Mouse (Mus musculus): Measurements from ENCODE around the gene Shc2. TPM values are rescaled to one million over a fixed set of nuclear protein-coding genes. Genes with fewer than 3 reads are reported as not detected.

Shc2 gene
- polyA plus RNA-seq, 1 experiment from 2014 or later: 28.9 TPM

GRCm38 (mm10) chr10:79577376-79577775 is 60.3 kb downstream of the Shc2 start:
- 75% methylated on average over 4 of the region's 4 CpGs for WGBS
- no peak overlapping the region for H3K9ac ChIP-seq (replicated peaks)
- H3K36me3 ChIP-seq: no peaks in the 10 kb centered on the region
- no peaks in the 10 kb centered on the region for H3K9me3 ChIP-seq (replicated peaks)
- H3K4me2 ChIP-seq: no peak overlapping the region
- no peak for ATAC-seq (ENCODE audit: low FRiP score)
- H3K27ac ChIP-seq (replicated peaks): no peak overlapping the region
- no peaks in the 10 kb centered on the region for H3K4me1 ChIP-seq
- no peak overlapping the region for H3K4me3 ChIP-seq (replicated peaks)
- H3K27me3 ChIP-seq (replicated peaks): no peaks in the 10 kb centered on the region

GRCm38 (mm10) chr10:79575754-79576153 is 62.0 kb downstream of the Shc2 start:
- no peak for ATAC-seq (ENCODE audit: low FRiP score)
- H3K4me1 ChIP-seq: no peaks in the 10 kb centered on the region
- 81% methylated on average over 6 of the region's 6 CpGs for WGBS

DNA sequence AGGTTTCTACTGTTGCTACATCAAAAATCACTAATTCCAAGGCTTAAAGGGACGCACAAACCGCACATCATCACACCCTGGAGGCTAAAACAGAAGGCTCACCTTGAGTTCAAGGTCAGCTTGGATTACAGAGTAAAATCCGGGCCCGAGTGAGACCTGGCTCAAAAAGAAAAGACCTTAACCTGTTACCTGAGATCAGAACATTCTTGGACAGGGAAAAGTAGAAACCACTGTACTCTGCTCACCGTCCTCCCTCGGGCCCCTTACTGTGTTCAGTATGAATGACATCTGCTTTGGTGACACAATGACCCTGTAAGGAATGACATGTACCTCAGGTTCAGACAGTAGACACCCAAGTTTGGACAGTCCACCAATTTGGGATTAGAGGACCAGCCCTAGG is 62.9 kb downstream of the Shc2 start:
- no peak overlapping the region for H3K27ac ChIP-seq (replicated peaks)
- H3K4me2 ChIP-seq: no peak overlapping the region
- H3K27me3 ChIP-seq (replicated peaks): no peaks in the 10 kb centered on the region
- H3K4me1 ChIP-seq: no peaks in the 10 kb centered on the region
- WGBS: 94% methylated on average over 6 of the region's 6 CpGs
- H3K4me3 ChIP-seq (replicated peaks): no peak overlapping the region
- no peak overlapping the region for H3K9ac ChIP-seq (replicated peaks)
- no peak for ATAC-seq (ENCODE audit: low FRiP score)
- no peaks in the 10 kb centered on the region for H3K36me3 ChIP-seq
- no peaks in the 10 kb centered on the region for H3K9me3 ChIP-seq (replicated peaks)

More at GRCm38 (mm10) chr10:79575754-79576153, 62.0 kb downstream of the Shc2 start:
- Histone ChIP-seq H3K9ac (replicated peaks) (no peak overlapping the region), H3K4me2 (no peak overlapping the region), H3K27ac (replicated peaks) (no peak overlapping the region), H3K27me3 (replicated peaks) (no peaks in the 10 kb centered on the region), H3K36me3 (no peaks in the 10 kb centered on the region), H3K4me3 (replicated peaks) (no peak overlapping the region), H3K9me3 (replicated peaks) (no peaks in the 10 kb centered on the region)

- no peak for ATAC-seq (ENCODE audit: low FRiP score)
- H3K36me3 ChIP-seq: no peaks in the 10 kb centered on the region
- H3K9me3 ChIP-seq (replicated peaks): no peaks in the 10 kb centered on the region
- H3K4me1 ChIP-seq: no peaks in the 10 kb centered on the region
- H3K4me3 ChIP-seq (replicated peaks): no peak overlapping the region
- no peak overlapping the region for H3K9ac ChIP-seq (replicated peaks)
- no peaks in the 10 kb centered on the region for H3K27me3 ChIP-seq (replicated peaks)
- WGBS: 89% methylated on average over 8 of the region's 8 CpGs
- H3K4me2 ChIP-seq: no peak overlapping the region
- no peak overlapping the region for H3K27ac ChIP-seq (replicated peaks)
These were observed 63.4 kb downstream of the Shc2 start for GRCm38 (mm10) chr10:79574350-79574749.

- no peaks in the 10 kb centered on the region for H3K27me3 ChIP-seq (replicated peaks)
- H3K36me3 ChIP-seq: no peaks in the 10 kb centered on the region
- no peaks in the 10 kb centered on the region for H3K9me3 ChIP-seq (replicated peaks)
- WGBS: 80% methylated on average over 6 of the region's 6 CpGs
- no peak overlapping the region for H3K9ac ChIP-seq (replicated peaks)
- H3K4me3 ChIP-seq (replicated peaks): no peak overlapping the region
- no peak overlapping the region for H3K27ac ChIP-seq (replicated peaks)
- H3K4me2 ChIP-seq: no peak overlapping the region
- no peaks in the 10 kb centered on the region for H3K4me1 ChIP-seq
- ATAC-seq (ENCODE audit: low FRiP score): no peak
These were observed 64.1 kb downstream of the Shc2 start for GRCm38 (mm10) chr10:79573611-79574010.

- no peaks in the 10 kb centered on the region for H3K36me3 ChIP-seq
- H3K4me1 ChIP-seq: no peaks in the 10 kb centered on the region
- no peak overlapping the region for H3K4me3 ChIP-seq (replicated peaks)
- H3K27ac ChIP-seq (replicated peaks): no peak overlapping the region
- 96% methylated on average over 2 of the region's 2 CpGs for WGBS
- H3K4me2 ChIP-seq: no peak overlapping the region
- H3K9ac ChIP-seq (replicated peaks): no peak overlapping the region
- H3K9me3 ChIP-seq (replicated peaks): no peaks in the 10 kb centered on the region
- no peak for ATAC-seq (ENCODE audit: low FRiP score)
- H3K27me3 ChIP-seq (replicated peaks): no peaks in the 10 kb centered on the region
These were observed 66.4 kb downstream of the Shc2 start for GRCm38 (mm10) chr10:79571314-79571713.

- 94% methylated on average over 5 of the region's 5 CpGs for WGBS
- Histone ChIP-seq H3K27ac (replicated peaks) (no peak overlapping the region), H3K27me3 (replicated peaks) (no peaks in the 10 kb centered on the region), H3K9me3 (replicated peaks) (no peaks in the 10 kb centered on the region; the same call in 1 of the 2 replicates), H3K4me1 (no peaks in the 10 kb centered on the region), H3K4me3 (replicated peaks) (no peak overlapping the region), H3K4me2 (no peak overlapping the region), H3K36me3 (no peaks in the 10 kb centered on the region), H3K9ac (replicated peaks) (no peak overlapping the region)
- ATAC-seq (ENCODE audit: low FRiP score): no peak
These were observed 67.8 kb downstream of the Shc2 start for GRCm38 (mm10) chr10:79569921-79570320.

Other genes with a start within 250 kb of the Shc2 start
- gene Vmn2r83, start 169.2 kb downstream of the Shc2 start, polyA plus RNA-seq (2015; fragmentation: Nextera tagmentation; extraction: Ambion mirVana): 0.08 TPM in 1 of 2 replicates, not detected in the other
- gene Plpp2, start 104.1 kb downstream of the Shc2 start, polyA plus RNA-seq (2015; fragmentation: Nextera tagmentation; extraction: Ambion mirVana): 23.7 and 26.2 TPM in 2 replicates
- 61.7 and 68.6 TPM in 2 replicates for gene Mier2, start 82.7 kb downstream of the Shc2 start, polyA plus RNA-seq (2015; fragmentation: Nextera tagmentation; extraction: Ambion mirVana)
- 0.37 TPM in 1 of 2 replicates, not detected in the other for gene Theg, start 50.6 kb downstream of the Shc2 start, polyA plus RNA-seq (2015; fragmentation: Nextera tagmentation; extraction: Ambion mirVana)
- gene C2cd4c, start 23.9 kb downstream of the Shc2 start, polyA plus RNA-seq (2015; fragmentation: Nextera tagmentation; extraction: Ambion mirVana): 0.40 and 0.55 TPM in 2 replicates
- gene Odf3l2, start 7.8 kb upstream of the Shc2 start, polyA plus RNA-seq (2015; fragmentation: Nextera tagmentation; extraction: Ambion mirVana): 0.14 and 0.17 TPM in 2 replicates
- gene Madcam1, start 26.6 kb upstream of the Shc2 start, polyA plus RNA-seq (2015; fragmentation: Nextera tagmentation; extraction: Ambion mirVana): 1.0 and 4.1 TPM in 2 replicates
- gene Tpgs1, start 31.5 kb upstream of the Shc2 start, polyA plus RNA-seq (2015; fragmentation: Nextera tagmentation; extraction: Ambion mirVana): 109 and 115 TPM in 2 replicates
- gene Cdc34, start 44.3 kb upstream of the Shc2 start, polyA plus RNA-seq (2015; fragmentation: Nextera tagmentation; extraction: Ambion mirVana): 83.0 and 83.4 TPM in 2 replicates
- 1.1 TPM in 2 replicates for gene Gzmm, start 51.1 kb upstream of the Shc2 start, polyA plus RNA-seq (2015; fragmentation: Nextera tagmentation; extraction: Ambion mirVana)
- gene Bsg, start 66.6 kb upstream of the Shc2 start, polyA plus RNA-seq (2015; fragmentation: Nextera tagmentation; extraction: Ambion mirVana): 958 and 1,001 TPM in 2 replicates
- gene Hcn2, start 78.7 kb upstream of the Shc2 start, polyA plus RNA-seq (2015; fragmentation: Nextera tagmentation; extraction: Ambion mirVana): 2.0 and 3.0 TPM in 2 replicates
- gene Polrmt, start 108.7 kb upstream of the Shc2 start, polyA plus RNA-seq (2015; fragmentation: Nextera tagmentation; extraction: Ambion mirVana): 43.4 TPM in 2 replicates
- 2.7 and 3.4 TPM in 2 replicates for gene Fgf22, start 117.2 kb upstream of the Shc2 start, polyA plus RNA-seq (2015; fragmentation: Nextera tagmentation; extraction: Ambion mirVana)
- 108 and 110 TPM in 2 replicates for gene Rnf126, start 129.0 kb upstream of the Shc2 start, polyA plus RNA-seq (2015; fragmentation: Nextera tagmentation; extraction: Ambion mirVana)
- 2.6 and 4.5 TPM in 2 replicates for gene Fstl3, start 139.4 kb upstream of the Shc2 start, polyA plus RNA-seq (2015; fragmentation: Nextera tagmentation; extraction: Ambion mirVana)
- 0.14 and 10.2 TPM in 2 replicates for gene Prss57, start 153.0 kb upstream of the Shc2 start, polyA plus RNA-seq (2015; fragmentation: Nextera tagmentation; extraction: Ambion mirVana)
- 227 and 256 TPM in 2 replicates for gene Palm, start 155.7 kb upstream of the Shc2 start, polyA plus RNA-seq (2015; fragmentation: Nextera tagmentation; extraction: Ambion mirVana)
- gene Misp, start 183.1 kb upstream of the Shc2 start, polyA plus RNA-seq (2015; fragmentation: Nextera tagmentation; extraction: Ambion mirVana): 0.33 and 11.5 TPM in 2 replicates
- gene Ptbp1, start 216.5 kb upstream of the Shc2 start, polyA plus RNA-seq (2015; fragmentation: Nextera tagmentation; extraction: Ambion mirVana): 55.8 and 121 TPM in 2 replicates
- gene Prtn3, start 236.6 kb upstream of the Shc2 start, polyA plus RNA-seq (2015; fragmentation: Nextera tagmentation; extraction: Ambion mirVana): 9.0 and 9.5 TPM in 2 replicates
- gene Plppr3, start 236.7 kb upstream of the Shc2 start, polyA plus RNA-seq (2015; fragmentation: Nextera tagmentation; extraction: Ambion mirVana): 316 and 385 TPM in 2 replicates
- gene Elane, start 248.3 kb upstream of the Shc2 start, polyA plus RNA-seq (2015; fragmentation: Nextera tagmentation; extraction: Ambion mirVana): 0.31 and 0.50 TPM in 2 replicates